Mouse (Mus musculus) c-Kit-negative CD71-positive TER-119-positive erythroid progenitor cells, embryonic 14.5 days (primary cell): ENCODE measurements around the gene Rex1bd.

Source experiments
- DNase-seq: peaks from one replicate; pipeline ENCODE4 v3.0.0-alpha.2; 2013; ENCODE audit warnings: low read depth, low spot score

The Rex1bd gene

DNA sequence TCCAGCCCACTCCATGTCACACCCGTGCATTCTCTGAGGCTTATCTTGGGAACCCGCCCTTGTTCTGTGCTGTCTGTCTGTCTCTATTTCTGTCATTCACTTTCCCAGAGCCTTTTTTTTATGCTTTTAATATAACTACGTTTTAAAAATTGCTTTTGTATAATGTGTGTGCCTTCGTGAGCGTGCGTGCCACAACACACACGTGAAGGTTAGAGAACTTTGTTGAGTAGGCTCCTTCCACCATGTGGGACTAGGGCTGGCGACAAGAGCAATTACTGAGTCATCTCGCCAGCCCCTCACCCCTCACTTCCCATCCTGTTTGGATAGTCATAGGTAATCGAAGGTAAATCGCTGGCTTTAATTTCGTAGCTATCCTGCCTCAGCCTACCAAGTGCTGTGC, 4.0 kb downstream of the Rex1bd start:
- DNase-seq, result no peak

DNA sequence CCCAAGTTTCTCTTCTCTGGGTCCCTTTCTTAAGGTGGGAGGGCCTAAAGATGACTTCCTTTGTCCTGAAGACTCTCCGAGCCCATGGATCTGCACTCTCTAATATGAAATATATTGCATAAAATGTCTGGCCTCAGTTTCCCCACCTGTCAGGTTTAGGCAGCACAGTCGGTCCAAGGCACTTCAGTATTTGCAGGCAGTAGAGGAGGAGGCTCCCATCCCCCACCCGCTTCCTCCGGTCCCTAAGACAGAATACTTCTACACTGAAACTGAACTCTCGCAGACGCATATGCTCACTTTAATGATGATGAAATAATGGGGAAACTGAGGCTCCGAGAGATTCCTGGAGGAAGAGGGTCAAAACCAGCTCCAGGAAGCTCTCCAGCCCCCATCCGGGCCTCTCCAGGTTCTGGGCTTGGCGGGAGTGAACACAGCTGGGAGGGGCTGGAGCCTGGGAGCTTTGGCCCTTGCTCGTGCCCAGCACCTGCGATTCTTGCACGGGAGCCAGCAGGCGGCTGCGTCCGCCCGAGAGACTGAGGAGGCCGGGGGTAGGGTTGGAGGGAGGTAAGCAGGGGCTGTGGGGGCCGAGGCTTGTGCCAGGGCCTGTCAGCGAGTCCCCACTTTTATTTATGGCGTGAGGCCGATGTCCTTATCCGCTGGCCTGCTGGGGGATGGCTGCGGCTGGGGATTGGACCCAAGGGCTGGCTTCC, 4.6 kb downstream of the Rex1bd start:
- no peak for DNase-seq

DNA sequence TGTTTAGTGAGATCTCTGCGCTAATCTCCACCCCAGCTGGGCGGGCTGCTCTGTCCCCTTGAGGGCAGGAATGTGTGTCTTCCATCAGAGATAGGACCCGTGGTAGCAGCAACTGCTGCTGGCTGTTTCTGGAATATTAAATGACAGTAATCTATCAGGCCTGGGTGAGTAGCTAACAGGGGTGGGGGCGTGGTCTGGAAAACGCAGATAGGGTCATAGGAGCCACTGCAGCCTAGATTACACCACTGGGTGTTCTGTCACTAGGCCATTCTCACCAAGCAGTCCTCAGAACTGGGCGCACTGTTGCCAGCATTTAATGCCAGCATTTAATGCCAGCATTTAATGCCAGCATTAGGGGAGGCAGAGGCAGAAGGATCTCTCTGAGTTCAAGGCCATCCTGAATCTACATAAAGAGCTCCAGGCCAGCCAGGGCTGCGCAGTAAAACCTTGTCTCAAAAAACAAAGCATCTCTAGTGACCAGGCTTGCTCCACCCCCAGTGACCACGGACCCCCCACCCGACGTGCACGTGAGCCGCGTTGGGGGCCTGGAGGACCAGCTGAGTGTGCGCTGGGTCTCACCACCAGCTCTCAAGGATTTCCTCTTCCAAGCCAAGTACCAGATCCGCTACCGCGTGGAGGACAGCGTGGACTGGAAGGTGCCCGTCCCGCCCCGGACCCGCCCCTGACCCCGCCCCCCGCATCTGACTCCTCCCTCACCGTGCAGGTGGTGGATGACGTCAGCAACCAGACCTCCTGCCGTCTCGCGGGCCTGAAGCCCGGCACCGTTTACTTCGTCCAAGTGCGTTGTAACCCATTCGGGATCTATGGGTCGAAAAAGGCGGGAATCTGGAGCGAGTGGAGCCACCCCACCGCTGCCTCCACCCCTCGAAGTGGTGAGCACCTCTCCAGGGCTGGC, 5.9 kb downstream of the Rex1bd start:
- peak; percentile 61 for DNase-seq

DNA sequence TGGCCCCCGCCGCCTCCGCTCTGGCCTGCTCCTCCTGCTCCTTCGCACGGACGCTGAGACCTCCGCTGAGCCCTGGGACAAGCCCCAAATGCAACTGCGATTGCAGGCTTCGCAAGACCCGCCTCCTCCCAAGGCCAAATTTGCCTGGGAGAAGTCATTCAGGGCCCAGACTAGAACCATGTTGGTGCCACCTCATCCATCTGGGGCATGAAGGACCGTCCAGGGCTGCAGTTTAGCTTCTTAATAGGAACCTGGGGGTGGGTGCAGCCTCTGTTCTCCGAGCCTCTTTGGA, 10.8 kb downstream of the Rex1bd start:
- no peak for DNase-seq

DNA sequence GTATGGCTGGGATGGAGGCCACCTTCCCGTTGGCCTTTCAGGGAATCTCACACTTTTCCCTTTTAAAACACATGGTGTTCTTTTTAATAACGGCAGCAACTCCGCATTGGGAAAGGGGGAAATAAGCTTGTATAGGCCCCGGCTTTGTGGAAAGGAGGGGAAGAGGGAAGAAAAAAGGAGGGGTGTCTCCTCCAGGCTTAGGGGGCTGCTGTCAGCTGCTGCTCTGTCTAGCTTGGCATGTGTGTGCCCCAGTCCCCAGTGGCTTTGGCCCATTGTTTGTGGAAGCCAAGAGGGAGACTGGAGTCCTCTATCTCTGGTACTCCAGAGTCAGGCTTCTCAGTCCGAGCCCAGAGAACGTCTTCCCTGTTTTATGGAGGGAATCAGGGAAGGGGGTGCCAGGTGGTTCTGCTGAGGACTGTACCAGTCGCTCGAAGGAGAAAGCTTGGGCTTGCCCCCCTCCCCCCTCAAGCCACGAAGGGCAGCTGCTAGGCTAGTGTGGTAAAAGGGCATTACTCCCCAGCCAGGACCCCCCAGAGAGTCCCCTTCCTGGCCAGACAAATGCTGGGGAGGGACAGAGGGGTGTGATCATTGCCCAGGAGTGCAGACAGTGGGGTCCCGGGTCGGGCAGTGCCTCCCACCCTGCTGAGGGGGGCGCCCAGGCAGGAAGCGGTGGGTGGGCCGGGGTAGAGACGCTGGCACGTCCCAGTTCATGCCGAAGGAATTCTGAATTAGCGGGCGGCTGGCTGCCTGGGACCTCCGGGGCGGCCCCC, 11.4 kb downstream of the Rex1bd start:
- DNase-seq, result no peak

DNA sequence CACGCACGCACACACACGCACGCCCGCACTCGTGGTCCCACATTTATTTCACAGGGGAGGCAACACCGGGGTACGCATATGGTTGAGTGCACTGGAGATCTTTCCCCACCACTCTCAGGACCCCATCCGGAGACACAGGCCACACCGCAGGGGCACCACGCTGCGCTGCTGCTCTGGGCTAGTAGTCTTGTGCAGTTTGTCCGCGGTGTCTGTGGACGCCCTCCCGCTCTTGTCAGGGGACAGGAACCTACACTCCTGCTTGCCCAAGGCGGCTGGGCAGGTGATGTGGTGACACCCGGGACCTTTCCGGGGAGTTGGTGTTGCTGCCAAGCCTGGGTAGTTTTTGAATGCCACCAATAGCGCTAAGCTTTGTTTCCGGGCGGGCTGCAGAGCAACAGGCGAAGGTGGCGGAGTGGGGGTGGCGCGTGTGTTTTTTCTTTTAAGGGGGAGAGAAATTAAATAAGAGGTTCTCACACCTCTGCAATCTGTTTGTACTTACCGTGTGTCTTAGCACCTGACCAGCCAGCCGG, 12.1 kb downstream of the Rex1bd start:
- no peak for DNase-seq

DNA sequence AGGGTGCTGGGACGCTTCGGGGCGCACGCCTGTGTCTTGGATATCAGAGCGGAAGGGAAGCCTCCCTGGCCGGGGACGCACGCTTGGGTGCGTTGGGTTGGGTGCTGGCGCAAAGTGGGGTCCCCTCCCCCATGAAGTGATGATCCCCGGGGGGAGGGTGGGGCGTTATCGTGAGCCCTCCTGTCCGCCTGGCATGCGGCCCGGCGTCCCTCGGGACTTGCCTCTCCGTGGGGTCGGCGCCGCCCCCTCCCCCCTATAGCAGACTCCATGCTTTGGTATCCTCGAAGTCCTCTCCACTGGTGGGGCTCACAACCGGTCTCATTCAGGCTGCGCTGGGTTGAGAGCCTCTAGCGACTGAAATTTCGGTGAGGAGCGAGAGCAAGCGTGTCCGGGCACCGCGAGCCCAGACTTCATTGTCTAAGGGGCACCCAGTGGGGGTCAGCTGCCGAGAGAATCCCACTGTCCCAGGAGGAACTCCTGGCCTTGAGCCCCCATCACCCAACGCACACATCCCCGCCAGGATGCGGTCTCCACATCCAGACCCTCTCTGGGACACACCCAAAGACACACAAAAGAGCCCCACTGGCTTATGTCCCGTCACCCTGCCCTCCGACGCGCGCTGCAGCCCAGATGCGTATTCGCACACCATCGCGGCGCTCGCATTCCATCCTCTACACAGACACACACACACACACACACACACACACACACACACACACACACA, 12.7 kb downstream of the Rex1bd start:
- DNase-seq, result no peak

DNA sequence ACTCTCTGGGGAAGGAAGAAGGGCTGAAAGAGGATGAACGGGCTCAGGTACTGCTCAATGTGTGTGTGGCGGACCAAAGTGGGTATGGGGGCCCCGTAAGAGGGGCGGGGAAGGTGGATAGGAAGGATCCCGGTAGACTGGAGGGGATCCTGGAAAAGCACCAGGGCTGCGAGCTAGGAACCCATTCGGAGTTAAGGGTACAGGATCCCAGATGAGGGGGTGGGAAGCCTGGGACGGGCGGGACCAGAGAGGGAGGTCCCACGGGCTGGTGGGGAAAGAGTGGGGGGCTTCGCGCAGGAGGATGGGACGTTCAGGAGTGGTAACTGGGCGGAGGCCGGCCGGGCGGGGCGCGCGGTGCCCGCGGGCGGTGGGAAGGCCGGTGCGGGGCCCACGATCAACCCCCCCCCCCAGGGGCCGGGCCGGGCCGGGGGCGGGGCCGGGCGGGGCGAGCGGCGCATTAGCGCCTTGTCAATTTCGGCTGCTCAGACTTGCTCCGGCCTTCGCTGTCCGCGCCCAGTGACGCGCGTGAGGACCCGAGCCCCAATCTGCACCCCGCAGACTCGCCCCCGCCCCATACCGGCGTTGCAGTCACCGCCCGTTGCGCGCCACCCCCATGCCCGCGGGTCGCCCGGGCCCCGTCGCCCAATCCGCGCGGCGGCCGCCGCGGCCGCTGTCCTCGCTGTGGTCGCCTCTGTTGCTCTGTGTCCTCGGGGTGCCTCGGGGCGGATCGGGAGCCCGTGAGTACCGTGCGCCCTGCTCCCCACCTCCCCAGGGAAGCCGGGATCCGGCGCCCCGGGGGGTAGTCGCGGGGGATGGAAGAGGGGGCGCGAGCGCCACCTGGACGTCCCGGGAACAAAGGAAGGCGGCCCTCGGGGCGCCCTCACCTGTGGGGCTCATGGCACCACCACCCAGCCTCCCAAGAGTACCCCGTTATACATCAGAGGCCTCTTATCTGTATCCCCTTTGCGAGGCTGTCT, 13.6 kb downstream of the Rex1bd start, which contains the start of gene Crlf1:
Gene Crlf1 (plus strand): TSS at position 495 of the 977 bp plus-strand sequence.
- DNase-seq, result no peak

DNA sequence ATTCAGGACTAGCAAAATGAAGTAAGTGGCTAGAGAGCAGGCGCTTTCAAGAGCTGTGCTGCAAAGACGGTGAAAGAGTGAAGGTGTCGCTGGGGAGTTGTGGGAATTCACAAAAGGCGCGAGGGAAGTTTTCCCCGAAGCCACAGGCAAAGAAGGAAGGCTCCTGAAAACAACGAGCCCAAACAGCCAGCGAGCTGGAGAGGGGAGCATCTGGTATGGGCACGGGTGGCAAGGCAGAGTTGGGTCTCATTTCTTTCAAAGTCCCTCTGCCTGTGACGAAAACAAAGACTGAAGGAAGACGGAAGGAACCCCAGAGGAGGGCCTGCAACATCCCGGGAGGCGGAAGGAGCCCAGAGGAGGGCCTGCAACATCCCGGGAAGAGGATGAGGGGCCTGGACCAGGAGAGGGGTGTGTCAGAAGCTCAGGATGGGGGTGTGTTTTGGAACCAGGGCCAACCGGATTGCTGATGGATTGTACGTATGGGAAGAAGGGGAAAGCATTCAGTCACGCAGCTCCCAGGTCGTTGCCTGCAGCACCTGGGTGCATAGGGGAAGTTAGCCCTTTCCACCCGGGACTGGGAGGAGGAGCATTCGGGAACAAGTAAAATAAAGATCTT, 15.6 kb downstream of the Rex1bd start:
- no peak for DNase-seq

DNA sequence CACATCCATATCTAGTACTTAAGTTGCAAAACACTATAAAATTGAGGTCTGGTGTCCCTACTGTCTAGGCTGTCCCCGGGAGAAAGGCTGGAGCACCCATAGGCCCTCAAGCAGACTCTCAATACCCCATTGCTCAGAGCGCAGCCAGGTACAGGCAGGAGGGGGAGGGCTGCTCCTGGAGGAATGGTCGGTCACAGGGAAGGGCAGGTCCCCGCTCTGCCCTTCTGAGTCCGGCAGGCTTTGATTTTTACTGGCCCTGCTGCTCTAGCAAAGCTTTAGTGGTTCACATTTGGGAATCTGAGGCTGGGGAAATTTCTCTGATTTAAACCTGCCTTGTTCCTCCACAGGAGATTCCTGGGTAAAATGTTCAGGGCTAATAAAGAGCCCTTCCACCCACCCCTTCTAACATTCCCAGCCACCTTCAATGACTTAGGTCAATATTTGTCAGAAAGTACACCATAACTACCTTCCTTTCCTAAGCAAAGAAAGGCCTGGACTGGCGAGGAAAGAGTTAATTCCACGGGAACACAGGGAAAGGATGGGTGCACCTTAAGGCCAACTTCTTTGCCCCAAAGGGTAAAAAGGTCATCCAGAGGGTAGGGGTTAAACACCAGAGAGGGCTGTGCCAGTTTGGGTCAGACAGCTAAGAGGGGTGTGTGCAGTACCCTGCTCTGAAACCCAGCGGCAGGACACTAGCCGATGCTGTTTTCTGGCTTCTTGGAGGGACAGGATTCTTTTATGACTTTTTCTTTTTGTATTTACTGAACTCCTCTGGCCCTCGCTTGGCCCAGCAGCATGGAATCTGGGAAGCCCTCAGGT, 16.3 kb downstream of the Rex1bd start:
- no peak for DNase-seq

DNA sequence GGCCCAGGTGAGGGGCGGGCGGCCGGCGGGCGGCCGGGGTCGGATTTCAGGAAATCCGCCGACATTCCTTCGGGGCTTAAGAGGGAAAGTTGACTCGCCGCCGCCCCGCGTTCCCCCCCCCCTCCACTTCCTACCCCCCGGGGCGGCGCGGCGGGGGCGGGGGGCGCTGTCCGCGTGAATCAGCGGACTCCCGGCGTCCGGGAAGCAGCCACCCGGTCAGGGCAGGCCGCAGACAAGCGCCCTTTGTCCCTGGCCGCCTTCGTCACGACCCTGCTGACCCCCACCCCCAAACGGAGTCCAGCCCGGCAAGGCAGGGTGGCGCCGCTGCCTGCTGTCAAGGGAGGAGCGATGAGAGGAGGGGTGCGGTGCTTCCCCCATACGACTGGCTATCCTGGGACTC, 17.0 kb downstream of the Rex1bd start:
- no peak for DNase-seq

DNA sequence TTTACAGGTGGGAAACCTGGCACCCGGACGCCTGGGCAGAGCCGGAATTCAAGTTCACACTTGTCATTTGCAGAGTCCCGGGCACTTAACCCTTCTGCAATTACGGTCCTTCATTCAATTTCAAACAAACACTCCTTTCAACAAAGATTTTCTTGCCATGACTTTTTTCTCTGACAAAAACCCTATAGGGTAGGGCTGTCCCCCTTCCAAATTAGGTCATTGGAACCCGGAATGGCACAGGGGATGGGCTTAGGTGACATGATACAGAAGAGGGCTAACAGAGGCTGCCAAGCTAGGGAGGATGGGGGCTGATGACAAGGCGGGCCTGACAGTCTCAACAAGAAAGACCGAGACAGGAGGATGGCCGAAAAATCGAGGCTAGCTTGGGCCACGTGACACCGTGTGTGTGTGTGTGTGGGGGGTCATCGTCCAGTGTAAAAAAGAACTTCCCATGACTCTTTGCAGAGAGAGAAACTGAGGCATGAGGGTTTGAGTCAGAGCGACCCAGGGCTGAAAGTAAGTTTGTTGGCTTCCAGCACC, 17.6 kb downstream of the Rex1bd start:
- DNase-seq, result no peak

DNA sequence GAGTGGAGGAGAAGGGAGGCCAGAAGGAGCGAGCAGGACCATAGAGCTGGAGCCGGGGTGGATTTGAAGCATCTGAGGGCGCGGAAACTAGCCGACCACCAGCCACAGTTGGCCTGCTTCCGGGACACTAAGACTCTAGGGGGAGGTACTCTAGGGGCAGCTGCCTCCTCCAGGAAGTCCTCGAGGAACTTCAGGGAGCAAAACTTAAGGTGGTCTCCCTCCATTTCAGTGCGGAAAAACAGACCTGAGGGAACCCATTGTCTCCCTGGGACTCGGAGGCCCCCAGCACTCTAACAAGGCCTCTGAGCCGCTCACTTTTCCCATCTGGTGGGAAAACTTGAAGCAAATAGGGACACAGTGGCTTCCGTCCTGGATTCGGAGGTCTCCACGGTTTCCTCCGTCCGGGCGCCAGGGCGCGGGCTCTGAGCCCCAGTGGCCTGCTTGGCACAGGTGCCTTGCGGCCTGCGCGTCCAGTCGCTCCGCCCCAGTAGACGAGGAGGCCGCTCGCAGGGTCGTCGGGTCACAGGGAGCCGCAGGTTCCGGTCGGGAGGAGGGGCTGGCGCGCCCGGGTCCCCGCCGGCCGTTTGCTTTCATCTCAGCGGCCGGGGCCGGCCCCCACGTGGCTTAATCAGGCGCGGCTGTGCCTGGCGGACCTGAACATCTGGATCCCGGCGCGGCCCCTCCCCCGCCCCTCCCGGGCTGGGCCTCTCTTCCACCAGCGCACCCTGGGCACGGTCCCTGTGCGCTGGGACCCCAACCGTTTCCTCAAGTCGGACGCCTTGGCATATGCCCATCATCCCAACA, 18.4 kb downstream of the Rex1bd start:
- no peak for DNase-seq

DNA sequence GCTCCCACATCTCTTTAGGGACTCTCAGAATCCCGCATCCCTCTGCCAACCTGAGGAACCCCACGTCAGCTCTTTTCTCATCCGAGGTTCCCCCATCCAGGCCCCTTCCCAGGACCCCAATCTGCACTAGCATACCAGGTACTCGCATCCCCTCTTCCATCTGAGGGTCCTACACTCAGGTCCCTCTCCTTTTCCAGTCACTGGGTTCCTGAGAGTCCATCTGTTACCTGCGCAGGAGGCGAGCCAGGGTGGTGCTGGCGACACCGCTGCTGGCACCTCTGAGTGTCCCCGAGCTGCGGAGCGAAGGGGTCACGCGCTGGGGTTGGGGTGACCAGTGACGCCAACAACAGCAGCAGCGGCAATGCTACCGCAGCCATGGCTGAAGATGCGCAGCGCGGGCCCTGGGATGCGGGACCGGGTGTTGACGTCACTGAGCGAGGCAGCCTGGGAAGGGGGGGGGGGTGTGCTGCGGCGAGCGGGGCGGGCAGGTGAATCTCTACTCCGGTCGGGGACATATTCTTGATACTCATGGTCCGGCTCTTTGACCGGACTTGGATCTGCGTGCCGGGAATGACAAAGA, 19.5 kb downstream of the Rex1bd start, which contains the start of gene Tmem59l:
Gene Tmem59l (minus strand): TSS at position 418 of the 580 bp plus-strand sequence.
- no peak for DNase-seq

DNA sequence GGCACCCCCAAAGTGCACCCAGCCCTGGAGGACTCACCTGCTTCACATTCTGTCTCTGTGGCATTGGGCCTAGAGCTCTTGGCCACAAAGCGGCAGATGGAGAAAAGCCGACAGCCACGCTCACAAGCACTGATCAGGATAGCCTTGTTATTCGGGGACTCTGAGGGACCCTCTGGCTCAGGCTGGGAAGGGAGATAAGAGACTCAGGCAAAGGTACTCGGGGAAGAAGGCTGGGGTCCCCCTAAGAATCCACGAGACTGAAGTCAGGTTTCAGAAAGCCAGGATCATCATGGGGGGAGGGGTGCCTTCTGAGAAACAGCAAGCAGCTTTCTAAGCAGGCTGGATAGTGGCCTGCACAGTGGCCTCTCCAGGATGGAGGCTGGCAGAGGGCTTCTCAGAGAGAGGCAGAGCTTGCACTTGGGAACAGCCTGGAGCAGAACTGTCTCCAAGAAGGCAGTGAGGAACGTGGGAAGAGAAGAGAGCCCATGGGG, 20.3 kb downstream of the Rex1bd start:
- no peak for DNase-seq

DNA sequence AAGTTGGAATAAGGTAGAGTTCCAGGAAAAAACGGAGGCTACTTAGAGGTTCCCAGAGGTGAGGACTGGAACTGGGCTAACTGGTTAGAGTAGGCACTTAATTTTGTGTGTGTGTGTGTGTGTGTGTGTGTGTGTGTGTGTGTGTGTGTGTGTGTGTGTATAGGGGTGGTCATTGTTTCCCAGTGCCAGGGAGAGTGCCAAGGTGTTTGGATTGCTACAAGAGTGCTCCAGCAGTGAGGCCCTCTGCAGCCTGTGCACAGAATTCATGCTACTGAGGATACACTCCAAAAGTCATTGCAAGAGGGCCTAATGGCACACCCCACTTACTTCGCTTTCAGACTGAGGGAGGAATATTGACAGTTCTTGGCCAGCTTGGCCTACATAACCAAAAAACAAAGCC, 23.6 kb downstream of the Rex1bd start:
- no peak for DNase-seq

DNA sequence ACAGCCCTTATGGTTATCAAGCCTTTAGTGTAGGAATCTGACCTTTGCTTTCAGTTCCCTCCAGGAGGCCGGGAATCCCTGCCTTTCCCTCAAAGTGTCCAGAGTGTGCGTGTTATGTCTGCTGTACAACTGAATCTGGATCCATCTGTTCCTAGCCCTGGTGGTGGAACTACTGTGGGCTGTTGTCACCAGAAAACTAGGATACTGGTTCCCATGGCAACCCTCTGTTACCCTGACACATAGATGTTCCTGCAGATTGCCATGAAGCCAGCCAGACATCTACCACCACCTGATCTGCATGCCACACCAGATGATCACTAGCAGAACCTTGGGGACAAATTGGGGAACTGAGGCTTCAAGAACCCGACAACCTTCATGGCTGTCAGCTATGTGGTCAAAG, 24.6 kb downstream of the Rex1bd start:
- no peak for DNase-seq
